Mouse (Mus musculus) G1E (cell line): ENCODE results near the gene Hspb9. TPM values are rescaled to one million over a fixed set of nuclear protein-coding genes. Genes with fewer than 3 reads are reported as not detected.

Experiments used
- ATAC-seq: 2 replicates; pipeline ENCODE4 v1.8.0; 2016; ENCODE audit warnings: mild to moderate bottlenecking; ENCODE audit not compliant: insufficient number of reproducible peaks, poor library complexity, low FRiP score, severe bottlenecking; ENCODE audit errors: extremely low read depth
- DNase-seq: peaks from one replicate; pipeline ENCODE4 v3.0.0; 2012; ENCODE audit warnings: low spot score
- H3K27me3 ChIP-seq: 2 replicates; pipeline ENCODE4 v1.6.1; 2012; ENCODE audit warnings: mild to moderate bottlenecking, low read length, inconsistent platforms; ENCODE audit not compliant: insufficient read depth
- H3K36me3 ChIP-seq: replicated peaks from 2 replicates; pipeline ENCODE3; 2012; ENCODE audit warnings: mild to moderate bottlenecking, inconsistent platforms
- H3K4me1 ChIP-seq: 2 replicates; pipeline ENCODE4 v1.6.1; 2012; ENCODE audit warnings: low read depth, low read length, inconsistent platforms, mixed read lengths; ENCODE audit not compliant: insufficient read depth
- H3K4me3 ChIP-seq: 2 replicates; pipeline ENCODE4 v1.5.1; 2012; ENCODE audit warnings: low read depth, mild to moderate bottlenecking, inconsistent platforms, low read length, moderate library complexity, mixed read lengths
- H3K9me3 ChIP-seq: replicated peaks from 2 replicates; pipeline ENCODE4 v1.6.1; 2012; ENCODE audit warnings: inconsistent platforms
- CTCF ChIP-seq: IDR thresholded peaks from 2 replicates; pipeline ENCODE4 v1.5.1; 2012; ENCODE audit warnings: low read depth, low read length, inconsistent platforms, mixed read lengths
- GATA1 ChIP-seq: IDR thresholded peaks from 2 replicates; pipeline ENCODE4 v1.6.1; 2012; ENCODE audit warnings: borderline replicate concordance, low read length, inconsistent platforms, mixed read lengths
- GATA2 ChIP-seq: IDR thresholded peaks from 2 replicates; pipeline ENCODE4 v1.6.1; 2012; ENCODE audit warnings: low read depth, low read length, inconsistent platforms, borderline replicate concordance
- POLR2AphosphoS5 ChIP-seq: IDR thresholded peaks from 2 replicates; pipeline ENCODE4 v1.6.1; 2012; ENCODE audit warnings: low read depth, low read length, inconsistent platforms; ENCODE audit not compliant: insufficient replicate concordance
- TAL1 ChIP-seq: conservative IDR thresholded peaks from 2 replicates; pipeline ENCODE4 v1.6.1; 2012; ENCODE audit warnings: low read depth, low read length, inconsistent platforms, mixed read lengths
- polyA plus RNA-seq: library from polyadenylated mRNA; stranded (reverse); fragments of >175 nt; gene quantifications from 2 replicates; pipeline ENCODE4 v1.2.3, GENCODE M21; 2012
- total RNA-seq, 2 experiments: library from RNA; stranded (forward) in 1 of 2; stranded (reverse) in 1 of 2; fragments of 200-1000 nt in 1 of 2; fragments of >200 nt in 1 of 2; fragmentation: Nextera tagmentation in 1 of 2; gene quantifications; 2 replicates each; pipeline ENCODE4 v1.2.3; 2014 to 2017

The Hspb9 gene
- total RNA-seq (2014; fragmentation: Nextera tagmentation) (2.4 TPM in 1 of 2 replicates, not detected in the other), total RNA-seq (2017) (0.22 and 0.35 TPM in 2 replicates), polyA plus RNA-seq (0.55 and 0.61 TPM in 2 replicates)

DNA sequence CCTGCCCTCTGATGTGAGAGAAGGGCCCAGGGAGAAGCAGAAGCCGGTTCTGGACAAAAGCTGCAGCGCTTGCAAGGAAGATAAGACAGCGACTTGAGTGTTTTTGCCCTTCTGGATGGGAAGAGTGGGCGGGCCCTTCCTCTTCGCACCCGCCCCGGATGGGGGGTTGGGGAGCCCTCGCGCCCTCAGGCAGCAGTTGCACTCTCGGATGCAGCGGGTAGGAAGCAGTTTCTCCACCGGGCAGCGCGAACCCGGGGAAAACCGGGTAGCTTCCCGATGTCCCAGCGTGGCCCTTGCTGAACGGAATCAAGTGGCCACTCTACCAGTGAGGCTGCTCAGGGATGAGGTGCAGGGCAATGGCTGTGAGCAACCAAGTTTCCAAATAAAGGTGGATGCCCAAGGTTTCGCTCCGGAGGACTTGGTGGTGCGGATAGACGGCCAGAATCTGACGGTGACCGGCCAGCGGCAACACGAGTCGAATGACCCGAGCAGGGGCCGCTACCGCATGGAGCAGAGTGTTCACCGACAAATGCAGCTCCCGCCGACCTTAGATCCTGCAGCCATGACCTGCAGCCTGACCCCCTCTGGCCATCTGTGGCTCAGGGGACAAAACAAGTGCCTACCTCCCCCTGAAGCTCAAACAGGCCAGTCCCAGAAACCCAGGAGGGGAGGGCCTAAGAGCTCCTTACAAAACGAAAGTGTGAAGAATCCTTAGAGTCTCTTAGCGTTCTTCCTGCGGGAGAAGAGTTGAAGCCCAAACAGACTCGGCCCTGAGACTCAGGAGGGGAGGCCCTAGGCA, at the start of gene Hspb9:
Gene Hspb9, plus strand, starts transcription at position 116 of the 799 bp plus-strand sequence.
- peaks cover 81% of the 10 kb centered on the region for H3K36me3 ChIP-seq
- no peaks in the 10 kb centered on the region for H3K27me3 ChIP-seq
- H3K4me1 ChIP-seq, result peaks cover 69% of the 10 kb centered on the region
- DNase-seq (peak; percentile 90), ATAC-seq (peak; percentile 79)
- peak within 1 kb of the TSS; percentile 70 for H3K4me3 ChIP-seq
- no peak; the same call in 1 of the 2 replicates for TF ChIP-seq TAL1
- TF ChIP-seq POLR2AphosphoS5, result no peak; the same call in 1 of the 2 replicates
- no peak for TF ChIP-seq GATA1
- TF ChIP-seq GATA2, result no peak
- TF ChIP-seq CTCF, result no peak
- H3K9me3 ChIP-seq, result no peaks in the 10 kb centered on the region

GRCm38 (mm10) chr11:100671049-100671448, 42.6 kb upstream of the Hspb9 start:
- no peak for DNase-seq
- TF ChIP-seq CTCF (no peak), GATA2 (no peak), TAL1 (no peak), GATA1 (no peak), POLR2AphosphoS5 (no peak)
- H3K36me3 ChIP-seq, result no peaks in the 10 kb centered on the region
- no peaks in the 10 kb centered on the region for H3K4me1 ChIP-seq
- no peaks in the 10 kb centered on the region for H3K9me3 ChIP-seq
- H3K27me3 ChIP-seq, result peaks cover 49% of the 10 kb centered on the region
- ATAC-seq, result no peak
- H3K4me3 ChIP-seq, result no peak overlapping the region

- H3K27me3 ChIP-seq, result peaks cover 56% of the 10 kb centered on the region
These were observed 41.7 kb upstream of the Hspb9 start for GRCm38 (mm10) chr11:100671956-100672355.

GRCm38 (mm10) chr11:100673169-100673568, 40.5 kb upstream of the Hspb9 start:
- Histone ChIP-seq H3K4me3 (no peak overlapping the region), H3K4me1 (no peaks in the 10 kb centered on the region), H3K36me3 (no peaks in the 10 kb centered on the region), H3K27me3 (peaks cover 67% of the 10 kb centered on the region), H3K9me3 (no peaks in the 10 kb centered on the region)
- TF ChIP-seq TAL1 (no peak), GATA1 (no peak), POLR2AphosphoS5 (no peak), GATA2 (no peak), CTCF (no peak)
- DNase-seq, result no peak
- no peak for ATAC-seq

More at GRCm38 (mm10) chr11:100671956-100672355, 41.7 kb upstream of the Hspb9 start:
- ATAC-seq, result no peak
- no peaks in the 10 kb centered on the region for H3K9me3 ChIP-seq
- TF ChIP-seq CTCF, result no peak
- TF ChIP-seq TAL1, result no peak
- TF ChIP-seq GATA1, result no peak
- no peak for DNase-seq
- H3K36me3 ChIP-seq, result no peaks in the 10 kb centered on the region
- no peak overlapping the region for H3K4me3 ChIP-seq
- H3K4me1 ChIP-seq, result no peaks in the 10 kb centered on the region

- H3K27me3 ChIP-seq, result peaks cover 79% of the 10 kb centered on the region
- TF ChIP-seq CTCF (no peak), GATA2 (no peak), POLR2AphosphoS5 (no peak), GATA1 (no peak), TAL1 (no peak)
- no peak for ATAC-seq
- no peak for DNase-seq
- no peaks in the 10 kb centered on the region for H3K9me3 ChIP-seq
- no peak overlapping the region for H3K4me3 ChIP-seq
- H3K36me3 ChIP-seq, result no peaks in the 10 kb centered on the region
- no peaks in the 10 kb centered on the region for H3K4me1 ChIP-seq
These were observed 35.8 kb upstream of the Hspb9 start for GRCm38 (mm10) chr11:100677810-100678209.

DNA sequence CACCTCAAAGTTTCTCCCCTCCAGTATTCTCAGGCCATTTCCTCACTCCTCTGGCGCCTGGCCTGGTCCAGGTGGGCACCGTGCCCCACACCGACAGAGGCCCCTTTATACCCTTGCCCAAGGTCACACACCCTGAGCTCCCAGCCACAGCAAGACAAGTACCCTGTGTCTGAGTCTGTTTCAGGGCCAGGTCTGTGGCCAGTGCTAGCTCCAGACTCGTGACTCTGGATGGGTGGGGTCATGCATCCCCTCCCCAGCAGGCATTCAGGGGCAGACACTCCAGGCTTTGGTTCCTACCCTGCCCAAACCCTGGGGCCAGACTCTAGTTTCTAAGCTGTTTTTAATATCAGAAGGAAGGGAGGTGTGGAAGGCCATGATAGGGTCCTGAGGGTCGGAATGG, 31.8 kb upstream of the Hspb9 start:
- H3K36me3 ChIP-seq, result no peaks in the 10 kb centered on the region
- TF ChIP-seq CTCF (no peak), GATA1 (no peak), TAL1 (no peak), POLR2AphosphoS5 (no peak), GATA2 (no peak)
- no peak for DNase-seq
- no peaks in the 10 kb centered on the region for H3K4me1 ChIP-seq
- no peak for ATAC-seq
- no peak overlapping the region for H3K4me3 ChIP-seq
- no peaks in the 10 kb centered on the region for H3K9me3 ChIP-seq
- peaks cover 61% of the 10 kb centered on the region for H3K27me3 ChIP-seq
